Mouse (Mus musculus): ENCODE results near the gene Ptprn2. TPM values are rescaled to one million over a fixed set of nuclear protein-coding genes. Genes with fewer than 3 reads are reported as not detected.

Ptprn2 gene
- polyA plus RNA-seq (2015; fragmentation: Nextera tagmentation; extraction: Ambion mirVana): 17.1 and 22.1 TPM in 2 replicates

- H3K27me3 ChIP-seq (replicated peaks): no peaks in the 10 kb centered on the region
- H3K27ac ChIP-seq: peak within 1 kb of the TSS; percentile 95
- peak within 1 kb of the TSS; percentile 75 for H3K4me2 ChIP-seq
- peaks cover 19% of the 10 kb centered on the region for H3K4me1 ChIP-seq
- WGBS: under 1% methylated on average over 80 of the region's 86 CpGs
- peak within 1 kb of the TSS; percentile 75 for H3K4me3 ChIP-seq
- ATAC-seq (replicated peaks): peak; percentile 91
- H3K36me3 ChIP-seq (replicated peaks): no peaks in the 10 kb centered on the region
- no peaks in the 10 kb centered on the region for H3K9me3 ChIP-seq
- H3K9ac ChIP-seq: peak within 1 kb of the TSS; percentile 82
Observed at GRCm38 (mm10) chr12:116485591-116486403, at the start of gene Ptprn2. Gene Ptprn2, plus strand, starts transcription at chr12:116485720.

- no peaks in the 10 kb centered on the region for H3K27me3 ChIP-seq (replicated peaks)
- no peak overlapping the region for H3K4me3 ChIP-seq
- WGBS: 95% methylated on average over 3 of the region's 3 CpGs
- ATAC-seq (replicated peaks): no peak
- no peaks in the 10 kb centered on the region for H3K4me1 ChIP-seq
- no peaks in the 10 kb centered on the region; the same call in 1 of the 2 replicates for H3K36me3 ChIP-seq (replicated peaks)
- no peak overlapping the region for H3K4me2 ChIP-seq
- H3K9me3 ChIP-seq: no peaks in the 10 kb centered on the region
- no peak overlapping the region for H3K27ac ChIP-seq
- no peak overlapping the region for H3K9ac ChIP-seq
Observed at GRCm38 (mm10) chr12:116436125-116436524, 49.4 kb upstream of the Ptprn2 start.

- no peaks in the 10 kb centered on the region; the same call in 1 of the 2 replicates for H3K36me3 ChIP-seq (replicated peaks)
- no peaks in the 10 kb centered on the region for H3K27me3 ChIP-seq (replicated peaks)
- H3K4me3 ChIP-seq: no peak overlapping the region
- H3K9me3 ChIP-seq: no peaks in the 10 kb centered on the region
- ATAC-seq (replicated peaks): no peak
- H3K4me2 ChIP-seq: no peak overlapping the region
- no peak overlapping the region for H3K9ac ChIP-seq
- 90% methylated on average over 5 of the region's 5 CpGs for WGBS
- H3K27ac ChIP-seq: no peak overlapping the region
- H3K4me1 ChIP-seq: no peaks in the 10 kb centered on the region
Observed at GRCm38 (mm10) chr12:116438591-116438990, 46.9 kb upstream of the Ptprn2 start.

- 92% methylated on average over 3 of the region's 3 CpGs for WGBS
- no peaks in the 10 kb centered on the region for H3K27me3 ChIP-seq (replicated peaks)
- no peak for ATAC-seq (replicated peaks)
- no peak overlapping the region for H3K4me2 ChIP-seq
- H3K4me1 ChIP-seq: no peaks in the 10 kb centered on the region
- no peak overlapping the region for H3K27ac ChIP-seq
- no peak overlapping the region for H3K9ac ChIP-seq
- H3K9me3 ChIP-seq: no peaks in the 10 kb centered on the region
- no peaks in the 10 kb centered on the region; the same call in 1 of the 2 replicates for H3K36me3 ChIP-seq (replicated peaks)
- H3K4me3 ChIP-seq: no peak overlapping the region
Observed at GRCm38 (mm10) chr12:116442184-116442583, 43.3 kb upstream of the Ptprn2 start.

GRCm38 (mm10) chr12:116449536-116449935, 36.0 kb upstream of the Ptprn2 start:
- H3K4me2 ChIP-seq: no peak overlapping the region
- H3K9ac ChIP-seq: no peak overlapping the region
- no peaks in the 10 kb centered on the region for H3K4me1 ChIP-seq
- no peak for ATAC-seq (replicated peaks)
- no peak overlapping the region for H3K4me3 ChIP-seq
- H3K27ac ChIP-seq: no peak overlapping the region
- no peaks in the 10 kb centered on the region; the same call in 1 of the 2 replicates for H3K36me3 ChIP-seq (replicated peaks)
- H3K27me3 ChIP-seq (replicated peaks): no peaks in the 10 kb centered on the region
- WGBS: 97% methylated on average over 2 of the region's 2 CpGs
- no peaks in the 10 kb centered on the region for H3K9me3 ChIP-seq

GRCm38 (mm10) chr12:116460379-116461065, 25.0 kb upstream of the Ptprn2 start:
- Histone ChIP-seq H3K9me3 (no peaks in the 10 kb centered on the region), H3K4me2 (no peak overlapping the region), H3K4me3 (no peak overlapping the region), H3K27me3 (replicated peaks) (no peaks in the 10 kb centered on the region), H3K9ac (no peak overlapping the region), H3K36me3 (replicated peaks) (no peaks in the 10 kb centered on the region), H3K27ac (no peak overlapping the region), H3K4me1 (no peaks in the 10 kb centered on the region)
- WGBS: 98% methylated on average over 6 of the region's 6 CpGs
- ATAC-seq (replicated peaks): no peak

DNA sequence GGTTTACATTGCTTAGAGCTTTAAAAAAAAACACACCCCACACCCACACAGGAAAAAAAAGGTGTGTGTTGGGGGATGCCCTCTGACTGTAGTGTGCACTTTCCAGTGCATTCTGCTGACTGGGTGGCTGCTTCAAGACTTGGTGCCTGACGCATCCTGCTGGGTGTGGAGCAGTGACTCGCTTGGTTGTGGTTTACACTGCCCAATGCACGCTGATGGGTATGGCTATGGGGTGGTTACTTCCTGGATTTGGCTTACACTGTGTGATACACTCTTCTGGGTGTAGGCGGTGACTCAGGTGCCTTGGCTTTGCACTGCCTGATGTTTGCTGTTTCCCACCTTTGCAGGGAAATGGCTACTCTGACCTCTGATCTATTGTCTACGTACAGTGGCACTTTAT, 18.5 kb upstream of the Ptprn2 start:
- no peak overlapping the region for H3K4me3 ChIP-seq
- H3K9ac ChIP-seq: no peak overlapping the region
- WGBS: 94% methylated on average over 5 of the region's 5 CpGs
- H3K9me3 ChIP-seq: no peaks in the 10 kb centered on the region
- H3K4me1 ChIP-seq: no peaks in the 10 kb centered on the region
- ATAC-seq (replicated peaks): no peak
- no peaks in the 10 kb centered on the region for H3K27me3 ChIP-seq (replicated peaks)
- H3K36me3 ChIP-seq (replicated peaks): no peaks in the 10 kb centered on the region
- H3K4me2 ChIP-seq: no peak overlapping the region
- H3K27ac ChIP-seq: no peak overlapping the region

DNA sequence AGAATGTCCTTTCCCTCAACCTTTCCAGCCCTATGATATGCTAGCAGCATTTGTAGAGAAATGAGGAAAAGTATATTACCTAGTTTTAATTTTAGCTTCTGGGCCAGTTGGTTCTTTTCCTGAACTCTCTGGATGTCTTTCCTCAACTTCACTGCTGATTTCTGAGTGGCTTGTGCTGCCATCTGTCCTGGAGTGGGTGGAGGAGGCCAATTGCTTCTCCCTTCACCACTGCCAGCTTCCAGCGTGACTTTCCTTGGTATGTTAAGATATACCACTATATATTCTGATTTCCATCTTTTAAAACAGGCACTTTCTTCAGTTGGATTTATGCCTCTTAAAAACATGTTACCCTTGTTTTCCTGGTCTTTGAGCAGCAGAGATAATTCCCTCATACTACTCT, 17.2 kb upstream of the Ptprn2 start:
- Histone ChIP-seq H3K9me3 (no peaks in the 10 kb centered on the region), H3K4me1 (no peaks in the 10 kb centered on the region), H3K4me2 (no peak overlapping the region), H3K9ac (no peak overlapping the region), H3K27me3 (replicated peaks) (no peaks in the 10 kb centered on the region), H3K36me3 (replicated peaks) (no peaks in the 10 kb centered on the region), H3K27ac (no peak overlapping the region), H3K4me3 (no peak overlapping the region)
- no peak for ATAC-seq (replicated peaks)
- 89% methylated on average over 1 of the region's 1 CpGs for WGBS

DNA sequence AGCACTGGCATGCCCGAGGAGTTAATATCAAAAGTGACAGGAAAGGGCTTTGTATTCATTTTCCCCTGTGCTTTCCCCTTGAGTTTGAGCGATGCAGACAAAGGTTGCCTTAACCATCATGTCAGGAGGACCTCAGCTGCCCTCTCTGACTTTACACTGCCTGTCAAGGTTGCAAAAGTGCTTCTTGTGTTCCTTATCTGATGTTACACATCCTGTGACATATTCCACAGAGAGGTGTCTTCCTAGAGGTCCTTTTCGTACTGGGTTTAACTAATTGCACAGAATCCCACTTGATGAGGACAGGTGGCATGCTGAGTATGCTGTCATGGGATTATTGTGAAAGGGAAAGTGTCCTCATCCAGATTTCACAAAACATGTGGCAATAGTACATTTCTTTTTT, 16.4 kb upstream of the Ptprn2 start:
- no peak overlapping the region for H3K27ac ChIP-seq
- no peak for ATAC-seq (replicated peaks)

GRCm38 (mm10) chr12:116473264-116473663, 12.3 kb upstream of the Ptprn2 start:
- Histone ChIP-seq H3K4me2 (no peak overlapping the region), H3K9ac (no peak overlapping the region), H3K9me3 (no peaks in the 10 kb centered on the region), H3K4me3 (no peak overlapping the region), H3K4me1 (no peaks in the 10 kb centered on the region), H3K36me3 (replicated peaks) (no peaks in the 10 kb centered on the region), H3K27ac (no peak overlapping the region), H3K27me3 (replicated peaks) (no peaks in the 10 kb centered on the region)
- 86% methylated on average over 2 of the region's 2 CpGs for WGBS
- no peak for ATAC-seq (replicated peaks)

More for the DNA sequence above, 16.4 kb upstream of the Ptprn2 start:
- H3K9me3 ChIP-seq: no peaks in the 10 kb centered on the region
- H3K36me3 ChIP-seq (replicated peaks): no peaks in the 10 kb centered on the region
- 75% methylated on average over 3 of the region's 3 CpGs for WGBS
- no peak overlapping the region for H3K4me2 ChIP-seq
- no peaks in the 10 kb centered on the region for H3K4me1 ChIP-seq
- no peaks in the 10 kb centered on the region for H3K27me3 ChIP-seq (replicated peaks)
- H3K4me3 ChIP-seq: no peak overlapping the region
- H3K9ac ChIP-seq: no peak overlapping the region

- Histone ChIP-seq H3K27ac (no peak overlapping the region), H3K9me3 (no peaks in the 10 kb centered on the region), H3K4me3 (no peak overlapping the region), H3K27me3 (replicated peaks) (no peaks in the 10 kb centered on the region), H3K36me3 (replicated peaks) (no peaks in the 10 kb centered on the region), H3K9ac (no peak overlapping the region), H3K4me1 (no peaks in the 10 kb centered on the region), H3K4me2 (no peak overlapping the region)
- ATAC-seq (replicated peaks): no peak
Observed at GRCm38 (mm10) chr12:116473761-116474160, 11.8 kb upstream of the Ptprn2 start.

DNA sequence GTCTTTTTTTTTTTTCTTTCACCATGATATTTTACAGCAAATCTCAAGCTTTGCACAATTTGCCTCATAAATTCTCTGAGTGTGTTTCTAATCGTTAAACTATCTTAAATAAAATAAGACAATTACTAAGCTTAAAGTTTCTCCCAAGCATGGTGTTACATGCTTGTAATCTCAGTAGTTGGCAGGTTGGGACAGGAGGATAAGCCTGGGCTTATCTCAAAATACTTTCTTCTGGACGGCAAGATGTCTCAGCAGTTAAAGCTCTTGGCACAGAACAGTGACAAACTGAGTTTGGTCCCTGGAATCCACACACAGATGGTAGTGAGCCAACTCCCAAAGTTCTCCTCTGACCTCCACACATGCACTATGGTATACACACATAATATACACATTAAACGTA, 10.8 kb upstream of the Ptprn2 start:
- Histone ChIP-seq H3K4me3 (no peak overlapping the region), H3K9me3 (no peaks in the 10 kb centered on the region), H3K36me3 (replicated peaks) (no peaks in the 10 kb centered on the region), H3K27me3 (replicated peaks) (no peaks in the 10 kb centered on the region), H3K9ac (no peak overlapping the region), H3K4me2 (no peak overlapping the region), H3K4me1 (no peaks in the 10 kb centered on the region), H3K27ac (no peak overlapping the region)
- WGBS: 79% methylated on average over 3 of the region's 3 CpGs
- no peak for ATAC-seq (replicated peaks)

Measured in midbrain, embryonic 15.5 days (tissue).